Mouse (Mus musculus): ENCODE results near the gene Gpkow. TPM values are rescaled to one million over a fixed set of nuclear protein-coding genes. Genes with fewer than 3 reads are reported as not detected.
"Not testable (repeated sequence)": the region's sequence is repeated elsewhere in the genome, so short reads cannot be mapped to it uniquely, and the experiment has no call there.

Gpkow gene
- polyA plus RNA-seq, 1 experiment from 2014 or later, result 25.9 TPM

DNA sequence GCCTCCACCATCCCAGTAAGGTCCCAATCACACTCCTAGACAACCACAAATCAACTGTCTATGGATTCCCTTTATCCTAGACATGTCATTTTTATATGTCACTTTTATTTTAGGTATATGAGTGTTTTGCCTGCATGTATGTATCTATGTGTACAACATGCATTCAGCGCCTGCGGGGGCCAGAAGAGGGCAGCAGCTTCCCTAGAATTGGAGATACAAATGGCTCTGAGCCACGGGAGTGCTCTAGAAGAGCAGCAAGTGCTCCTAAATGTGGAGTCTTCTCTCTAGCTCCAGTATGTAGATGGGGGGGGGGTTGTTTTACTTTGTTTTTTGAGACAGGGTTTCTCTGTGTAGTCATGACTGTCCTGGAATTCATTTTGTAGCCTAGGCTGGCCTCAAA lies 56.7 kb downstream of the Gpkow start:
- peak; percentile 70 for ATAC-seq
- not testable (repeated sequence) for H3K4me3 ChIP-seq (ENCODE audit: low read depth, low read length); H3K27me3 ChIP-seq (replicated peaks; ENCODE audit: insufficient read depth, low read length); H3K36me3 ChIP-seq (ENCODE audit: insufficient read depth, low read length); H3K4me2 ChIP-seq (replicated peaks; ENCODE audit: low read depth, low read length); H3K9me3 ChIP-seq (ENCODE audit: low read length); H3K27ac ChIP-seq (ENCODE audit: low read length); H3K9ac ChIP-seq (replicated peaks; ENCODE audit: low read depth); H3K4me1 ChIP-seq (ENCODE audit: insufficient read depth, low read depth, low read length)
- TF ChIP-seq CTCF (IDR thresholded peaks at IDR 0.05), result peak; percentile 56
- DNase-seq (ENCODE audit: low spot score), result peak; percentile 47
- 12% methylated on average over 3 of the region's 3 CpGs for whole genome bisulfite sequencing

Other genes with a start within 250 kb of the Gpkow start
- gene Foxp3, start 123.5 kb upstream of the Gpkow start, polyA plus RNA-seq (2015; fragmentation: Nextera tagmentation; extraction: Ambion mirVana), result 0.20 TPM in 1 of 2 replicates, not detected in the other
- gene Ppp1r3f, start 122.8 kb upstream of the Gpkow start, polyA plus RNA-seq (2015; fragmentation: Nextera tagmentation; extraction: Ambion mirVana), result 0.91 and 1.2 TPM in 2 replicates
- 18.2 and 18.8 TPM in 2 replicates for gene Ccdc22, start 91.6 kb upstream of the Gpkow start, polyA plus RNA-seq (2015; fragmentation: Nextera tagmentation; extraction: Ambion mirVana)
- 0.04 and 0.12 TPM in 2 replicates for gene Cacna1f, start 90.0 kb upstream of the Gpkow start, polyA plus RNA-seq (2015; fragmentation: Nextera tagmentation; extraction: Ambion mirVana)
- gene Syp, start 58.7 kb upstream of the Gpkow start, polyA plus RNA-seq (2015; fragmentation: Nextera tagmentation; extraction: Ambion mirVana), result 1.5 and 1.6 TPM in 2 replicates
- gene Prickle3, start 39.9 kb upstream of the Gpkow start, polyA plus RNA-seq (2015; fragmentation: Nextera tagmentation; extraction: Ambion mirVana), result 6.5 and 6.9 TPM in 2 replicates
- gene Plp2, start 25.7 kb upstream of the Gpkow start, polyA plus RNA-seq (2015; fragmentation: Nextera tagmentation; extraction: Ambion mirVana), result 238 and 242 TPM in 2 replicates
- 3.5 and 3.7 TPM in 2 replicates for gene Magix, start 15.9 kb upstream of the Gpkow start, polyA plus RNA-seq (2015; fragmentation: Nextera tagmentation; extraction: Ambion mirVana)
- gene Wdr45, start 17.2 kb downstream of the Gpkow start, polyA plus RNA-seq (2015; fragmentation: Nextera tagmentation; extraction: Ambion mirVana), result 202 and 222 TPM in 2 replicates
- 0.64 and 2.7 TPM in 2 replicates for gene Gm45208, start 25.1 kb downstream of the Gpkow start, polyA plus RNA-seq (2015; fragmentation: Nextera tagmentation; extraction: Ambion mirVana)
- 18.3 and 18.8 TPM in 2 replicates for gene Praf2, start 31.3 kb downstream of the Gpkow start, polyA plus RNA-seq (2015; fragmentation: Nextera tagmentation; extraction: Ambion mirVana)
- gene Ccdc120, start 53.8 kb downstream of the Gpkow start, polyA plus RNA-seq (2015; fragmentation: Nextera tagmentation; extraction: Ambion mirVana), result 26.4 and 28.2 TPM in 2 replicates
- 22.0 and 27.6 TPM in 2 replicates for gene Tfe3, start 65.4 kb downstream of the Gpkow start, polyA plus RNA-seq (2015; fragmentation: Nextera tagmentation; extraction: Ambion mirVana)
- gene Gripap1, start 92.6 kb downstream of the Gpkow start, polyA plus RNA-seq (2015; fragmentation: Nextera tagmentation; extraction: Ambion mirVana), result 22.1 and 25.6 TPM in 2 replicates
- gene Kcnd1, start 125.2 kb downstream of the Gpkow start, polyA plus RNA-seq (2015; fragmentation: Nextera tagmentation; extraction: Ambion mirVana), result 0.30 and 0.41 TPM in 2 replicates
- gene Otud5, start 144.2 kb downstream of the Gpkow start, polyA plus RNA-seq (2015; fragmentation: Nextera tagmentation; extraction: Ambion mirVana), result 29.0 and 30.3 TPM in 2 replicates
- gene Pim2, start 181.1 kb downstream of the Gpkow start, polyA plus RNA-seq (2015; fragmentation: Nextera tagmentation; extraction: Ambion mirVana), result 5.5 and 7.0 TPM in 2 replicates
- 30.0 and 32.2 TPM in 2 replicates for gene Slc35a2, start 186.9 kb downstream of the Gpkow start, polyA plus RNA-seq (2015; fragmentation: Nextera tagmentation; extraction: Ambion mirVana)
- 80.1 and 80.4 TPM in 2 replicates for gene Pqbp1, start 202.1 kb downstream of the Gpkow start, polyA plus RNA-seq (2015; fragmentation: Nextera tagmentation; extraction: Ambion mirVana)
- 82.3 and 88.9 TPM in 2 replicates for gene Timm17b, start 202.2 kb downstream of the Gpkow start, polyA plus RNA-seq (2015; fragmentation: Nextera tagmentation; extraction: Ambion mirVana)
- not detected in 2 replicates for gene Gm10491, start 210.7 kb downstream of the Gpkow start, polyA plus RNA-seq (2015; fragmentation: Nextera tagmentation; extraction: Ambion mirVana)
- gene Gm10490, start 212.4 kb downstream of the Gpkow start, polyA plus RNA-seq (2015; fragmentation: Nextera tagmentation; extraction: Ambion mirVana), result not detected in 2 replicates
- gene Pcsk1n, start 222.7 kb downstream of the Gpkow start, polyA plus RNA-seq (2015; fragmentation: Nextera tagmentation; extraction: Ambion mirVana), result 0.15 and 0.17 TPM in 2 replicates
- gene Eras, start 231.5 kb downstream of the Gpkow start, polyA plus RNA-seq (2015; fragmentation: Nextera tagmentation; extraction: Ambion mirVana), result not detected in 2 replicates